Mouse (Mus musculus) limb, embryonic 14.5 days (tissue): ENCODE results near the gene Fbxl17. TPM values are rescaled to one million over a fixed set of nuclear protein-coding genes. Genes with fewer than 3 reads are reported as not detected.

Experiments used
- ATAC-seq: fragments of 200-750 bp; cut with Nextera tagmentation; 2 replicates; pipeline ENCODE4 v1.8.0; 2017; ENCODE audit warnings: low read depth, moderate number of reproducible peaks, moderate TSS enrichment; ENCODE audit not compliant: low FRiP score
- DNase-seq: peaks from one replicate; pipeline ENCODE4 v3.0.0-alpha.2; 2015; ENCODE audit warnings: low spot score
- H3K27ac ChIP-seq: fragments of 300-500 bp; sonication (generic); replicated peaks from 2 replicates; pipeline ENCODE4 v1.5.1; 2014; ENCODE audit warnings: low read depth, mild to moderate bottlenecking, low read length, moderate library complexity, mixed read lengths
- H3K27me3 ChIP-seq: fragments of 300-500 bp; sonication (generic); 2 replicates; pipeline ENCODE4 v1.6.1; 2014; ENCODE audit warnings: low read length, mixed read lengths; ENCODE audit not compliant: control insufficient read depth, insufficient read depth
- H3K36me3 ChIP-seq: fragments of 300-500 bp; sonication (generic); 2 replicates; pipeline ENCODE4 v1.6.1; 2014; ENCODE audit warnings: mild to moderate bottlenecking, low read length, moderate library complexity, mixed read lengths; ENCODE audit not compliant: control insufficient read depth, insufficient read depth
- H3K4me1 ChIP-seq: fragments of 300-500 bp; sonication (generic); 2 replicates; pipeline ENCODE4 v1.6.1; 2014; ENCODE audit warnings: antibody characterized with exemption, low read length, mixed read lengths; ENCODE audit not compliant: control insufficient read depth, insufficient read depth
- H3K4me2 ChIP-seq: fragments of 300-500 bp; sonication (generic); replicated peaks from 2 replicates; pipeline ENCODE4 v1.6.1; 2014; ENCODE audit warnings: low read depth, mild to moderate bottlenecking, low read length, moderate library complexity; ENCODE audit not compliant: severe bottlenecking
- H3K4me3 ChIP-seq: fragments of 300-500 bp; sonication (generic); replicated peaks from 2 replicates; pipeline ENCODE4 v1.5.1; 2014; ENCODE audit warnings: low read length
- H3K9ac ChIP-seq: fragments of 300-500 bp; sonication (generic); 2 replicates; pipeline ENCODE4 v1.6.1; 2014; ENCODE audit warnings: mild to moderate bottlenecking, low read depth, low read length, moderate library complexity; ENCODE audit not compliant: severe bottlenecking
- H3K9me3 ChIP-seq: fragments of 300-500 bp; sonication (generic); 2 replicates; pipeline ENCODE4 v1.6.1; 2016; ENCODE audit warnings: low read length; ENCODE audit not compliant: control insufficient read depth
- POLR2A ChIP-seq: fragments of 200-500 bp; IDR thresholded peaks from 2 replicates; pipeline ENCODE4 v1.8.0; 2012; ENCODE audit warnings: inconsistent platforms, mild to moderate bottlenecking, moderate library complexity, borderline replicate concordance; ENCODE audit not compliant: insufficient read depth, insufficient read length; ENCODE audit errors: extremely low read depth
- WGBS: fragments of 180-500 bp; shearing (Covaris S2); extraction: QIAGEN DNeasy Blood & Tissue Kit; methylation state at CpG from one replicate; pipeline ENCODE4 v1.1.7; 2014; 5-methylcytosine and 5-hydroxymethylcytosine counted together
- polyA plus RNA-seq, 2 experiments: library from polyadenylated mRNA; depleted of rRNA in 1 of 2; stranded (reverse) in 1 of 2; unstranded in 1 of 2; fragments of >200 nt; fragmentation: Nextera tagmentation in 1 of 2; extraction: Ambion mirVana in 1 of 2; gene quantifications; 2 replicates each; pipeline versions ENCODE4 v1.2.1 to v1.2.3; 2012 to 2014

Gene Fbxl17
- polyA plus RNA-seq, 2 experiments, result 12.6 to 12.9 TPM

- Histone ChIP-seq H3K4me2 (no peak overlapping the region), H3K36me3 (no peaks in the 10 kb centered on the region), H3K27me3 (no peaks in the 10 kb centered on the region), H3K27ac (no peak overlapping the region), H3K4me3 (no peak overlapping the region), H3K9ac (no peak overlapping the region), H3K9me3 (no peaks in the 10 kb centered on the region), H3K4me1 (no peaks in the 10 kb centered on the region)
- ATAC-seq, result no peak
- WGBS, result 92% methylated on average over 10 of the region's 10 CpGs
- no peak for DNase-seq
- TF ChIP-seq POLR2A, result no peak
Observed at GRCm38 (mm10) chr17:63261508-63262141, 238.2 kb downstream of the Fbxl17 start.

DNA sequence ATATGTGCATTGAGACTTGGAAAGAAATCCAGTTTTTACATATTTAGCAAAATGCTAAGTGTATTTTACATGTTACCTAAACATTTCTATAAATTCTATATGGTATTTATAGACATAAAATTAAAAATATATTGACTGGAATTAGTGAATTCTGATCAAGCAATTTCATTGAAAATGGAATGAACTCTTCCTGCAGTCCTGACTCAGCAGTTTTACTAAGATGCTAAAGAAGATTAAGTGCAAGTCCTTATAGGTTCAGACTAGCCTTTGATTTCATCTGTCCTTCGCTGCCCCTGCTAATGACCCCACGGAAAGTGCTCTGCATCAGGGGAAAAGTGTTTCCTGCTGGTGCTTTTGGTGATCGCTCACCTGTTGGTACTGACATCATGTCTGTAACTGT lies 240.7 kb downstream of the Fbxl17 start:
- Histone ChIP-seq H3K9ac (no peak overlapping the region), H3K9me3 (no peaks in the 10 kb centered on the region), H3K36me3 (no peaks in the 10 kb centered on the region), H3K4me3 (no peak overlapping the region), H3K4me1 (no peaks in the 10 kb centered on the region), H3K4me2 (no peak overlapping the region), H3K27ac (no peak overlapping the region), H3K27me3 (no peaks in the 10 kb centered on the region)
- ATAC-seq (no peak), DNase-seq (no peak)
- WGBS, result 68% methylated on average over 3 of the region's 3 CpGs
- TF ChIP-seq POLR2A, result no peak

GRCm38 (mm10) chr17:63246144-63246619 lies 253.6 kb downstream of the Fbxl17 start:
- Histone ChIP-seq H3K27ac (no peak overlapping the region), H3K4me1 (no peaks in the 10 kb centered on the region), H3K4me2 (no peak overlapping the region), H3K9me3 (no peaks in the 10 kb centered on the region), H3K4me3 (no peak overlapping the region), H3K36me3 (no peaks in the 10 kb centered on the region), H3K9ac (no peak overlapping the region), H3K27me3 (no peaks in the 10 kb centered on the region)
- 69% methylated on average over 7 of the region's 7 CpGs for WGBS
- no peak for DNase-seq
- no peak for ATAC-seq
- no peak for TF ChIP-seq POLR2A

DNA sequence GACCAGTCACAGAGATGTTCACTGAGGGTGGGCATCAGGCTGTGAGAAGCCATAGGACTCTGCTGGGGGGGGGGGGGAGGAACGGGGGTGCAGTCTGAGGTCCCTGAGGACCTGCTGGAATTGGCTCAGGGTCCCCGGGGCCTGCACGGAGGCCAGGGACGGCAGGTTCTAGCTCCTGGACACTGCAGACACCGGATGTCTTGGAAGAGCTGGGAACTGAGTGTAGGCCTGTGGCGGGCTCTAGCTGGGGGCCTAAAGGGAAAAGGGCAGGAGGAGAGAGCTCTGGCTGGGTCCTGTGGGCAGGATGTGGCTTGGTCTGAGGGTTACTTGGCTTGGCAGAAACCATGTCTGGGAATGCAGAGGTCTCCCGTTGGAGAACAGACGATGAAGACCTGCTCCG lies 254.3 kb downstream of the Fbxl17 start:
- Histone ChIP-seq H3K36me3 (no peaks in the 10 kb centered on the region), H3K27me3 (no peaks in the 10 kb centered on the region), H3K9ac (no peak overlapping the region), H3K4me2 (no peak overlapping the region), H3K4me1 (peaks cover 4% of the 10 kb centered on the region; the same call in 1 of the 2 replicates), H3K27ac (no peak overlapping the region), H3K9me3 (no peaks in the 10 kb centered on the region), H3K4me3 (no peak overlapping the region)
- ATAC-seq (no peak), DNase-seq (no peak)
- 96% methylated on average over 9 of the region's 9 CpGs for WGBS
- no peak for TF ChIP-seq POLR2A

DNA sequence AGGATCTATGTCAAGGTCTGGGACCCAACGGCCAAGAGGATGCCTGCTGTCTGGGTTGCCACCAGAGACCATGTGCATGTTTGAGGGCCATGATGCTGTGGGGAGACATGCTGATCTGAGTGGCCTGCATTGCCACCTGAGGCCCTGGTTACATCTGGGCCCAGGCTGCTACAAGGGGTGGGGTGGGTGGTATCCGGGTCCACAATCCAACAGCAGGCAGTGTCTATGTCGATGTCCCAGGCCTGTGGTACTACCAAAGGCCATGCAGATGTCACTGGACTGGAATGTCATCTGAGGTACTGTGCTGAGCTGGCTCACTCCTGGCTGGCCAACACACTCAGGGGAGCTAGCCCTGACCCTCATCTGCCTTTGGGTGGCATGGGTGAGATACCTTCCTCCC lies 257.1 kb downstream of the Fbxl17 start:
- Histone ChIP-seq H3K4me3 (no peak overlapping the region), H3K27ac (no peak overlapping the region), H3K36me3 (no peaks in the 10 kb centered on the region), H3K9ac (no peak overlapping the region), H3K4me2 (no peak overlapping the region), H3K9me3 (no peaks in the 10 kb centered on the region), H3K27me3 (no peaks in the 10 kb centered on the region), H3K4me1 (peaks cover 8% of the 10 kb centered on the region)
- 96% methylated on average over 3 of the region's 3 CpGs for WGBS
- TF ChIP-seq POLR2A, result no peak
- DNase-seq (no peak), ATAC-seq (no peak)
